Mouse (Mus musculus) testis, adult 2 months (tissue): ENCODE results near the gene Mgp.

ENCODE experiments used
- CTCF ChIP-seq: fragments of 200-500 bp; IDR thresholded peaks from 2 replicates; pipeline ENCODE4 v1.5.1; 2012; ENCODE audit warnings: low read depth, mild to moderate bottlenecking, inconsistent platforms, low read length, moderate library complexity; ENCODE audit not compliant: control insufficient read depth, insufficient read depth, insufficient replicate concordance
- POLR2A ChIP-seq: fragments of 200-500 bp; IDR thresholded peaks from 2 replicates; pipeline ENCODE4 v1.6.1; 2012; ENCODE audit warnings: low read depth, mild to moderate bottlenecking, inconsistent platforms, low read length, moderate library complexity; ENCODE audit not compliant: control insufficient read depth

DNA sequence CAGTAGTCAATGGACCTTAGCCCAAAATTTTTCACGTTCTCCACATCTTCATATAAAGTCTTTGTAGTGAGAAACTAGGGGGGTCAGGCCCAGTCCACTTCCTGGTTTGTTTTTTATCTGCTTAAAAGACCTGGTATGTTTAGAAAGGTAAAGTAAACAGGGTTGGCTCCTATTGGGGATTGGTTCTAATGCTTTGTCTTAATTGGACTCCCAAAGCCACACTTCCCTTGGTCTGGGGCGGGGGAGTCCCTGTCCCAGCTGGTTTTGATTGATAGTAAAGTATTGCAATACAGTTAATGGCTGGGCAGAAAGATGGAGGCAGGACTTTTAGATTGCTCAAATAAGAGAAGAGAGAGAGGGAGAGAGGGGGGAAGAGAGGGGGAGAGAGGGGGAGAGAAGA, 25.4 kb upstream of the Mgp start:
- TF ChIP-seq POLR2A: no peak
- no peak for TF ChIP-seq CTCF
